Mouse (Mus musculus) B cell, adult 2 months (primary cell): ENCODE results near the gene Tal1.

Experiments
- DNase-seq, 2 experiments: peaks; one replicate each; pipeline ENCODE4 v3.0.0; 2022

Tal1 gene

GRCm38 (mm10) chr4:115121162-115121561 is 64.9 kb downstream of the Tal1 start:
- no peak for DNase-seq
